Mouse (Mus musculus) lung, postnatal 0 days (tissue): ENCODE measurements around the gene Mms19.
A peak's percentile ranks its signal among the peaks of the same experiment; 100 is the strongest.

ENCODE experiments used
- CTCF ChIP-seq: IDR thresholded peaks from 2 replicates; pipeline ENCODE4 v1.5.1; 2016; ENCODE audit warnings: antibody characterized with exemption, mild to moderate bottlenecking
- EP300 ChIP-seq: IDR thresholded peaks from 2 replicates; pipeline ENCODE4 v1.6.1; 2016; ENCODE audit warnings: antibody characterized with exemption, mild to moderate bottlenecking, control low read depth

DNA sequence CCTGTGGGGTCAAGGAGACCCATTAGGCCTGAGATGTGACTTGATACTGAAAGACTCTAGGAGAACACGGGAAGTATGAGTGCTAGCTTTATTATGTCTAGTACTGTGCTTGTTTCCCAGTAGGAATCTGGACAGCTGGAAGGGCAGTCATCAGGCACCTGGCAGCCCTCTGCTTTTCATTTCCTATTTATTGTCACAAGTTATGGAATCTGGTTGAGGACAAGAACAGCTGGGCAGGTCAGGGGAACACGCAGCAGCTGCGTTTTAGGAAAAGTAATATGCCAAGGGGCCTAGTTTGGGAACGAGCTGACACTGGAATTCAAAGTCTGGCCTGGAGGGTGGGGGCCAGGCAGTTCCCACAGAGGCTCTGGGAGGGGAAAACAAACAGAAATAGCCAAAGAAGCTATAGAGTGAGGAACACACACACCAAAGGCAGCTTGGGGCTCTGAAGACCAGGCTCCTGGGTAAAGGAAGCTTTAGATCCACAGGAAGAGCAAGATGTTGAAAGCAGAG, 19.5 kb upstream of the Mms19 start:
- no peak for TF ChIP-seq CTCF
- TF ChIP-seq EP300, result peak; percentile 41; the same call in 1 of the 2 replicates
